Mouse (Mus musculus) limb, embryonic 15.5 days (tissue): Measurements from ENCODE around the gene Sec16a. TPM values are rescaled to one million over a fixed set of nuclear protein-coding genes. Genes with fewer than 3 reads are reported as not detected.
A peak's percentile ranks its signal among the peaks of the same experiment; 100 is the strongest.

ENCODE experiments used
- ATAC-seq: fragments of 200-750 bp; cut with Nextera tagmentation; 2 replicates; pipeline ENCODE4 v1.8.0; 2017; ENCODE audit warnings: low read depth, moderate TSS enrichment; ENCODE audit not compliant: insufficient number of reproducible peaks, low FRiP score, low TSS enrichment
- H3K27ac ChIP-seq: fragments of 300-500 bp; sonication (generic); 2 replicates; pipeline ENCODE4 v1.5.1; 2015; ENCODE audit warnings: moderate library complexity, mild to moderate bottlenecking, inconsistent platforms
- H3K27me3 ChIP-seq: fragments of 300-500 bp; sonication (generic); 2 replicates; pipeline ENCODE4 v1.6.1; 2015; ENCODE audit warnings: inconsistent platforms
- H3K36me3 ChIP-seq: fragments of 300-500 bp; sonication (generic); 2 replicates; pipeline ENCODE4 v1.6.1; 2015; ENCODE audit warnings: inconsistent platforms
- H3K4me1 ChIP-seq: fragments of 300-500 bp; sonication (generic); 2 replicates; pipeline ENCODE4 v1.6.1; 2015; ENCODE audit warnings: inconsistent platforms
- H3K4me2 ChIP-seq: fragments of 300-500 bp; sonication (generic); 2 replicates; pipeline ENCODE4 v1.6.1; 2015; ENCODE audit warnings: mild to moderate bottlenecking, inconsistent platforms
- H3K4me3 ChIP-seq: fragments of 300-500 bp; sonication (generic); 2 replicates; pipeline ENCODE4 v1.5.1; 2015; ENCODE audit warnings: mild to moderate bottlenecking, inconsistent platforms
- H3K9ac ChIP-seq: fragments of 300-500 bp; sonication (generic); 2 replicates; pipeline ENCODE4 v1.6.1; 2015; ENCODE audit warnings: inconsistent platforms
- H3K9me3 ChIP-seq: fragments of 300-500 bp; sonication (generic); 2 replicates; pipeline ENCODE4 v1.6.1; 2016; ENCODE audit warnings: inconsistent platforms
- WGBS: fragments of 180-500 bp; shearing (Covaris S2); methylation state at CpG from one replicate; pipeline ENCODE4 v1.1.7; 2015; 5-methylcytosine and 5-hydroxymethylcytosine counted together
- polyA plus RNA-seq: library from polyadenylated mRNA; unstranded; fragments of >200 nt; fragmentation: Nextera tagmentation; extraction: Ambion mirVana; gene quantifications from 2 replicates; pipeline ENCODE4 v1.2.1, GENCODE M21; 2015

The Sec16a gene
- polyA plus RNA-seq, 1 experiment from 2014 or later: 30.5 TPM

DNA sequence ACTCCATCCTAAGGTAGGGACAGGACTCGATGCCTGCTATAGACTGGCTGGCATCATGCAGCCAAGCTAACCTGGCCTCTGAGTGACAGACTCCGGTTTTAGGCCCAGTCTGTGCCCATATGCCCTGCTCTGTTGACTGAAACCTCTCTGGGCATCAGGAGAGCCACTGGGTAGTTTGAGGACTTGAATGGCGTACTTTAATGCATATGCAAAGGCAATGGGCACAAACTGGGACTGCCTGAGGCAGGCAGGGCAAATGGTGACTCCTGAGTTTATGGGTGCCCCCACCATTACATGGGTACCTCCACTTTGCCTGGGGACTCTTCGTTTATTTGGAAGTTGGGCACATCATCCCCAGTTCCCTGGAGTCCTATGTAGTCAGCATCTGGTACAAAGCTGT is 1.7 kb upstream of the Sec16a start:
- H3K4me3 ChIP-seq: peak overlapping the region; percentile 75
- H3K27ac ChIP-seq: peak overlapping the region; percentile 89; the same call in 1 of the 2 replicates
- H3K4me1 ChIP-seq: peaks cover 36% of the 10 kb centered on the region
- 68% methylated on average over 4 of the region's 4 CpGs for WGBS
- H3K27me3 ChIP-seq: no peaks in the 10 kb centered on the region
- peaks cover 2% of the 10 kb centered on the region for H3K36me3 ChIP-seq
- H3K9ac ChIP-seq: peak overlapping the region; percentile 38
- ATAC-seq: no peak
- H3K4me2 ChIP-seq: peak overlapping the region; percentile 85
- no peaks in the 10 kb centered on the region for H3K9me3 ChIP-seq

DNA sequence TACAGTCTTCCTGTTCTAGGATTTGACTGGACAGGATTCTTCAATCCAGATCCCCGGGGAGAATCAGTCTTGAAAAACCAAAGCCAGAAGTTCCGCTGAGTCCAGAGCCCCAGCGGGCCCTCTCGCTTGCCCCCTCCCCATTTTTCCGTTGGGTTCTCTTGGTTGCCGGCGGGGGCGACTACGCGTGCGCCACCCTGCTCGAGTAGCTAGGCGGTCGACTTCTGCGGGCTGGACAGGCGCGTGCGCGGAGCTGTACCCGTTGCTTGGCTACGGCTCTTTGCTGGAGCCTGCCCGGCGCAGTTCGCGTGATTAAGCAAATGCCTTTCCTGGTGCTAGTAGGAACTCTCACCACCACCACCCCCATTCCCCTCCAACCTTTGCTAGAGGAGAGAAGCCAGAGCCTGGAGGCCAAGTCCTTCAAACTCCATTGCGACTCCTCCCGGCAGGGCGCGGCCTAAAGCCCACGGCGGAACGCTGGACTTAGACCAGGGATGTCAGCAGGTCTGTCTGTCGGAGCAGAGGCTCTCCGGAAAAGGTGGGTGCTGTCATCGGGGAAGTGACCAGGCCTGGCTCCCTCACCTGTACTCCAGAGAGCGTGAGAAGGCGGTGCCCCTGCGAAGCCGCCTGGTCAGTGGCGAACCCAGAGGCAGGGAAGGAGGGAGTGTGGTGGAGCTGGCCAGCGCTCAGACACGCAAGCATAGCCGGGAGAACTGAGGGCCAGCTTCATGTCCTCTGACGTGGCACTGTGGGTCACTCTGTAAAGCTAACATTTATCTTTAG is 840 bp upstream of the Sec16a start:
- Histone ChIP-seq H3K27me3 (no peaks in the 10 kb centered on the region), H3K36me3 (peaks cover 10% of the 10 kb centered on the region), H3K4me3 (peak overlapping the region; percentile 75), H3K4me1 (peaks cover 36% of the 10 kb centered on the region), H3K4me2 (peak overlapping the region; percentile 85), H3K27ac (peak overlapping the region; percentile 89), H3K9me3 (no peaks in the 10 kb centered on the region), H3K9ac (peak overlapping the region; percentile 38)
- under 1% methylated on average over 44 of the region's 44 CpGs for WGBS
- ATAC-seq: peak; percentile 88

DNA sequence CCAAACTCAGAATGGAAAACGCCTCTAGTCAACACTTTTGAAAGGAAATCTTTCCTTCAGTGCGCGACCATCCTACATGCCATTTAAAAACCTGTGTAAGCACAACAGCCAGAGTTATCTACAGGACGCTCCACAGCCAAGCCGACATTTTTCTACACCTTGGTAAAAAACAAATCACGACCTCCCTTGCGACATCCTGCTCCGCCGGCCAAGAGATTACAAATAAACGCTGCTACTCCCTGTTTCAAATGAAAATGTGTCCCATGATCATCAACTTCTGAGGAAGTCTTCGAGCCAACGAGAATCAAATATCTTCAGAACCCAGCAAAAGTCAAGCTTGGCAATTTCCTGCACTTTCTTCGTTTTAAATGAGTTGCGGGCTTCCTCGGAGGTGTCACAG is 648 bp downstream of the Sec16a start:
- H3K4me1 ChIP-seq: peaks cover 36% of the 10 kb centered on the region
- peaks cover 25% of the 10 kb centered on the region for H3K36me3 ChIP-seq
- ATAC-seq: no peak
- no peaks in the 10 kb centered on the region for H3K9me3 ChIP-seq
- H3K9ac ChIP-seq: peak overlapping the region; percentile 75
- WGBS: 1% methylated on average over 15 of the region's 15 CpGs
- H3K27ac ChIP-seq: peak overlapping the region; percentile 92
- H3K4me3 ChIP-seq: peak overlapping the region; percentile 75
- no peaks in the 10 kb centered on the region for H3K27me3 ChIP-seq
- peak overlapping the region; percentile 56 for H3K4me2 ChIP-seq

DNA sequence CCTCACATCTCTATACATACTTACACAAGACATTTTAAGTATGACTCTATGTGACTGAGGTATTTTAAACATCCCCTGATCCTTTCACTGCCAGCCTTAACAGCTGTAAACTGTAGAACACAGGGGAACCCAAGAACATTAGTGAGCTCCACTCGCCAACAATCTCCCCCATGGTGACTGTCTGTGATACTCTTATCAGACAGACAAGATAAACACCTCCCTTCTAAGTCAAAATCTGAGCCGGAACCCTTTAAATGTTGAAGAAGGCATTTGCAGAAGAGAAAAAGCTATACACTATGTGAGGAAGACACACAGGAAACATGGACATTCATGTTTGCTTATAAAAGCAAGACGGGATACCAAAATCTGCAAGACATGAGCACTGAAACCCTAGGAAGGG is 1.1 kb downstream of the Sec16a start:
- Histone ChIP-seq H3K4me3 (peak overlapping the region; percentile 75), H3K27ac (no peak overlapping the region), H3K9ac (peak overlapping the region; percentile 75), H3K4me2 (peak overlapping the region; percentile 56), H3K9me3 (no peaks in the 10 kb centered on the region), H3K36me3 (peaks cover 30% of the 10 kb centered on the region), H3K27me3 (no peaks in the 10 kb centered on the region), H3K4me1 (peaks cover 36% of the 10 kb centered on the region)
- WGBS: 48% methylated on average over 3 of the region's 3 CpGs
- no peak for ATAC-seq

DNA sequence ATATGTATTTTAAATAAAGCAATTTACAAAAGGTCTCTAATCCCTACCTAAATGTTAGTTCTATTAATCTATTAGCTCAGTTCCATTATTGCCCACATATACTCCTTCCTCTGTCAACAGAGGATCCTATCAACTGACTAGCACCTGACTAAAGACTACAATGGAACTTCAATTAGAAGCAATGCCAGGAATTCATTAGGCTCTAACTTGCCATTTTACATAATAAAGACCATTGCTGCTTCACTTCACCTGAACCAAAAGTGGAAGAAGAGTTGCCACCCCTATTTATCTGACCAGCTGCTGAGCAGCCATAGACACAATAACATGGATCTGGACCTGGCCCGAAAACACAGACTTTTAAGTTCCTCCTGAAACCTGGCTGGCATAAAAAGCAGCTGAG is 2.2 kb downstream of the Sec16a start:
- no peak for ATAC-seq
- Histone ChIP-seq H3K27ac (no peak overlapping the region), H3K4me2 (no peak overlapping the region), H3K27me3 (no peaks in the 10 kb centered on the region), H3K4me3 (no peak overlapping the region), H3K4me1 (peaks cover 44% of the 10 kb centered on the region), H3K9ac (no peak overlapping the region), H3K36me3 (peaks cover 40% of the 10 kb centered on the region), H3K9me3 (no peaks in the 10 kb centered on the region)
- WGBS: 91% methylated on average over 1 of the region's 1 CpGs

DNA sequence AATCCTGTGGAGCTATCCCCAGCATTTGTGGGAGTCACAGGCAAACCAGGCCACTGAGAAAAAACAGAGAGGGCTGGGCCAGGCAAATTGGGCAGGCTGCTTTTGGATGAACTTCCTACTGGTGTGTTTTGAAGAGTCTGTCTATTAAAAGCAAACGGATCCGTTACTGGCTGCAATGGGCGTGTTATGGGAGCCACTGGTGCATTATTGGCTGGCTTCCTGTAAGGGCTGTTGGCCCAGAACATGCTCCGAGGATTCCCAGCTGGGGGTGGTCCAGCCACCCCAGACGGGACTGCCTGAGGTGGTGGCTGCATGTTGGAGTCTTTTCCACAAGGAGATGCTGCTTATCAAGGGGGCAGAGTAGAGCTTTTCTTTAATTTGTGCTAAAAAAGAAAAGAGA is 3.3 kb downstream of the Sec16a start:
- no peaks in the 10 kb centered on the region for H3K27me3 ChIP-seq
- H3K4me3 ChIP-seq: no peak overlapping the region
- WGBS: 61% methylated on average over 5 of the region's 5 CpGs
- no peak overlapping the region for H3K4me2 ChIP-seq
- H3K27ac ChIP-seq: no peak overlapping the region
- H3K9ac ChIP-seq: no peak overlapping the region
- peaks cover 40% of the 10 kb centered on the region for H3K4me1 ChIP-seq
- no peaks in the 10 kb centered on the region for H3K9me3 ChIP-seq
- ATAC-seq: no peak
- H3K36me3 ChIP-seq: peaks cover 50% of the 10 kb centered on the region

DNA sequence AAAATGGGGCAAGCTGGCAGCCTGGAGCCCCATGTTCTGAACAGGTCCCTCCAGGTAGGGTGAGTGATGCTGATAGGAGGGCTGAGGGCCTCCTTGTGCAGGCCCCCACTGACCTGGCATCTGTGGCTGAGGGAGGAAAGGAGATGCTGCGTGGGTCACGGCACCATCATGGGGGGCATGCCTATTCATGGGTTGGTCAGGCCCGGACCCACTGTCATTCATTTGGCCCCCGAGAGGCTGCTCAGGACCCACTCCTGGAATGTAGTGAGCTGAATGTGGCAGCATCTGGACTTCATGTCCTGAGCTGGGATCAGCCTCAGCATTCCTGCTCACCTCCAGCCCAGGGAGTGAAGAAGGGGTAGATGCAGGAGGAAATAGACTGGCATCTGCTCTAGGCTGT is 3.8 kb downstream of the Sec16a start:
- no peak for ATAC-seq
- no peak overlapping the region for H3K27ac ChIP-seq
- no peak overlapping the region for H3K9ac ChIP-seq
- H3K4me3 ChIP-seq: no peak overlapping the region
- peaks cover 51% of the 10 kb centered on the region for H3K36me3 ChIP-seq
- H3K4me2 ChIP-seq: no peak overlapping the region
- peaks cover 36% of the 10 kb centered on the region for H3K4me1 ChIP-seq
- 94% methylated on average over 4 of the region's 4 CpGs for WGBS
- no peaks in the 10 kb centered on the region for H3K9me3 ChIP-seq
- H3K27me3 ChIP-seq: no peaks in the 10 kb centered on the region

DNA sequence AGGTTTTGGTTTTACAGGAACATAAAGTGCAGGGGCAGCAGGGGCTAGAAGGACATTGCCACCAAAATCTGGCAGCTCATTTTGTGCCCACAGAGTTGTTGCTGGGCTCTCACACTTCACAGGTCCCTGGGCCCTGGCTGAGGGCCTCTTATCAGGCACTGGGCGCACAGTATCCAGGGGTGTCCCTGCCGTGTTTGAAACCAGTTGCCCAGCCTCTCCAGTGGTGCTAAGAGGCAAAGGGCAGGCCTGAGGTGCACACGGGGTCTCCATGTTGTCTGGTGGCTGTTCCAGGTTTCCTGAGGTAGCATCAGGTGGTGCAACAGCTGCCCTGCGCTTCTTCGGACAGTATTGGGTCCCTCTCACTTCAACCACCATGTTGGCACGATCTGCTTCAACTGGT is 5.3 kb downstream of the Sec16a start:
- Histone ChIP-seq H3K4me1 (peaks cover 34% of the 10 kb centered on the region), H3K27me3 (no peaks in the 10 kb centered on the region), H3K4me2 (no peak overlapping the region), H3K4me3 (no peak overlapping the region), H3K9ac (no peak overlapping the region), H3K27ac (no peak overlapping the region; the same call in 1 of the 2 replicates), H3K36me3 (peaks cover 67% of the 10 kb centered on the region), H3K9me3 (no peaks in the 10 kb centered on the region)
- WGBS: 86% methylated on average over 6 of the region's 6 CpGs
- no peak for ATAC-seq

DNA sequence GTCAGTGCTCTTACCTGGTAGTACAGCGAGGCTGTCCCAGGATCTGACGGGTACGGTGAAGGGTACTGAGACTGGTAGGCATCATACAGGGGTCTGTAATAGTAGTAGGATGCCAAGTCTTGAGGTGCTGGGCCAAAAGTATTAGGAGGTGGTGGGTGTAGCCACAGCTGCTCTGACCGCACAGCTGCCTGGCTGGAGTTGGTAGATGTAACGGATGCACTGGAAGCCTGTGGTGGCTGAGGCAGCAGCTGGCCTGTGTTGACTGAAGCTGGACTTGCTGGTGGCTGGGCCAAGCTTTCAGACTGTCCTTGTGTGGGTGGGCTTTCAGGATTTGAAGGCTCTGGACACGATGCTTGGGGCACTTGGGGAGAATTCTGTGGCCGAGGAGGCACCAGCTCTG is 6.6 kb downstream of the Sec16a start:
- Histone ChIP-seq H3K9me3 (no peaks in the 10 kb centered on the region), H3K27ac (no peak overlapping the region), H3K4me2 (no peak overlapping the region), H3K27me3 (no peaks in the 10 kb centered on the region), H3K4me1 (peaks cover 25% of the 10 kb centered on the region), H3K36me3 (peaks cover 80% of the 10 kb centered on the region), H3K9ac (no peak overlapping the region), H3K4me3 (no peak overlapping the region)
- no peak for ATAC-seq
- 88% methylated on average over 7 of the region's 7 CpGs for WGBS

DNA sequence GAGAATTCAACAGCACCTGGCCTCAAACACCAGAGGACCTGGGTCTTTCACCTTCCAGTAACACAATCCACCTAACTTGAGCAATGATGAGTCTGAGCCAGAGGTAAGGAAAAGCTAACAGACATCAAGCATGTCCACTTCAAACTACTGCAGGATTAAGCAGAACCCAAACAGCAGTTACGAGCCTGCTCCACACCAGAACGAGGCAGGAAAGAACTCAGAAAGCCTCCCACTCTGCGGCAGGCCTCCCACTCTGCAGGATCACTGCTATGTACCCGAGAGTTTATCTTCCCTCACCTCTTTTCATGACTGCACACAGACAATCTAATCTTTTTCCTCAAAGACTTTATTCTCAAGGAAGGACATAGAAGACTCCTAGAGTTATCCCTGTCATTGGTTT is 7.8 kb downstream of the Sec16a start:
- Histone ChIP-seq H3K4me2 (no peak overlapping the region), H3K9ac (no peak overlapping the region)
- WGBS: 66% methylated on average over 4 of the region's 4 CpGs

DNA sequence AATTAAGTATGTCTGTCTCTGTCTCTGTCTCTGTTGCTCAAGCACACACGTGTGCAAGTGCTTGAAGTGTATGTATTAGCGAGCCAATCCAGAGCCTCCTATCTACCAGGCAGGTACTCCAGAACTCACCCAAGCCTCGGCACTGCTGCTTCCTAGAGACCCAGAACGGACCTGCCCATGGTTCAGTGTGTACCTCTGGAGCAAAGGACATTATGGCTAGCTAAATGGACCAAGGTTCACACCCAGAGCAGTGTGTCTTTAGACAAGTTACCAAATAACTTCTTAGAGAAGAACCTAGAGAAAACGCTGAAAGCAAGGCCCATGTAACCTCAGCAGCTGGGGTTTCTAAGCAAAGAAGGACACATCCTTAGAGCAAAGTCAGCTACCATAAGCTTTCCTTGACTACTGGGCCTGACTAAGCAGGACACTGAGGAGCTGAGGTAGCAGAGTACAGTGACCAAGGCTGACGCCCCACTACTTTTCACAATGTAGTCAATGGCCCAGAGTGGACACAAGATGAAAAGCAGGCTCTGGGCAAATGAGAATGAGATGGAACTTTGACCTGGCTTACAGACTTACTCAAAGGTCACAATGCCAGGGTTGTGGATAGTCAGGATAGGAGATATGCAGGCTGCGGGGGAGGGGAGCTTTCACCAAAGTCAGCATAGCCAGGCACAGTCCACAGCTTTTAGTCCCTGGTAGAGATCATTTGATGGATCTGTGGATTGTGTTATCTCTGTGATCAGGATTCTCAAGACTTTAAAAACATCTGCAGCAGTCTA is 10.0 kb downstream of the Sec16a start:
- no peak overlapping the region for H3K9ac ChIP-seq
- no peak overlapping the region for H3K4me3 ChIP-seq
- H3K9me3 ChIP-seq: no peaks in the 10 kb centered on the region
- WGBS: 91% methylated on average over 7 of the region's 7 CpGs
- H3K36me3 ChIP-seq: peaks cover 92% of the 10 kb centered on the region
- H3K4me2 ChIP-seq: no peak overlapping the region
- H3K27me3 ChIP-seq: no peaks in the 10 kb centered on the region
- peaks cover 18% of the 10 kb centered on the region for H3K4me1 ChIP-seq
- H3K27ac ChIP-seq: no peak overlapping the region
- no peak for ATAC-seq

More for the DNA sequence above, 7.8 kb downstream of the Sec16a start:
- peaks cover 20% of the 10 kb centered on the region for H3K4me1 ChIP-seq
- no peak for ATAC-seq
- H3K36me3 ChIP-seq: peaks cover 91% of the 10 kb centered on the region
- no peaks in the 10 kb centered on the region for H3K27me3 ChIP-seq
- no peak overlapping the region for H3K27ac ChIP-seq
- H3K4me3 ChIP-seq: no peak overlapping the region
- no peaks in the 10 kb centered on the region for H3K9me3 ChIP-seq

DNA sequence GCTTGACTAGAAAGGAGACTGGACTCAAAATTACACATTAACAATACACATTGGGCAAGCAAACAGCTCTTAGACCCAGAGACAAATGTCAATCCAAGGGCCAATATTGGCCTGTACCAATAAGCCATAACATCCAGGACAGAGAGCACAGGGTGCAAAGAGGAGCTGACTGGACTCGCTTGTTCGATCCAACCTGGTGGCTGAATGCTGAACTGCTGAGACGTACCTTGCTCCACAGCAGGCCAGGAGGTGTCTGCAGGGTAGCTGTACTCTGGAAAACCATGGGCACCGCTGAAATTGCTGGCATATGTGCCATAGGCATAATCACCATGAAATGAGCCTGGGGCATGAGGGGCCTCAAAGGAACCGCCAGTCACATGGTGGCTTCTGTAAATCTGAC is 15.2 kb downstream of the Sec16a start:
- no peak for ATAC-seq
- Histone ChIP-seq H3K36me3 (peaks cover 98% of the 10 kb centered on the region), H3K27ac (no peak overlapping the region), H3K27me3 (no peaks in the 10 kb centered on the region), H3K9me3 (no peaks in the 10 kb centered on the region), H3K4me1 (no peaks in the 10 kb centered on the region), H3K9ac (no peak overlapping the region), H3K4me3 (no peak overlapping the region), H3K4me2 (no peak overlapping the region)
- 94% methylated on average over 5 of the region's 5 CpGs for WGBS
